ENCODE assay signal across 9 mouse cellular contexts in the genomic region with DNA sequence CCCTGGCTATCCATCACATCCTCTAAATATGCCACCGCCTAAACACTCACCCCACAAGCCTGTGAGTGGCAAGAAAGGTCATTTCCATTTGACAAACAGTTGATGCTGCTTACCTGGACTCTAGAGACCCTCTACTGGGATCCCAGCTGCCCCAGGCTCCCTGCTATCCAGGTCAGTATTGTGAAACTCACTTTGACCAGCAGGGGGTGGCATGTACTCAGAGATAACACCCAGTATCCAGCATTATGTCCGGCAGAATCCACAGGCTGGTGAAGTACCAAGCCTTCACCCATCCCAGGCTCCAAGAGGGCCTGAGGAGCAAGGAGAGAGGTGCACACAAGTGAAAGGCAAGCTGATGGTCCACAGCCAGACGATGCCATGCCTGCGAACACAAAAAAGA. TPM values are rescaled to one million over a fixed set of nuclear protein-coding genes. Genes with fewer than 3 reads are reported as not detected.
A peak's percentile ranks its signal among the peaks of the same experiment; 100 is the strongest.
DNase-seq lines count a peak whose midpoint lies in the region; ATAC-seq and TF ChIP-seq lines count a peak whose summit lies in the region.
"Had no signal": no experiment of that assay in that cellular context is flagged by ENCODE, and none has a peak within 500 bp of the region (broad histone marks: within the 10 kb centered on the region; RNA-seq: fewer than 3 reads in every experiment).

No protein-coding gene starts in this region.

- H3K4me1 ChIP-seq in neural tube, embryonic 15.5 days: no peaks in the 10 kb centered on the region
- H3K4me1 ChIP-seq in bone marrow macrophage, adult 2 months (ENCODE audit: control insufficient read depth, insufficient read depth, low read length): no peaks in the 10 kb centered on the region
- H3K4me1 ChIP-seq in embryonic fibroblast, embryonic 13.5 days (ENCODE audit: control insufficient read depth, insufficient read depth, low read length): no peaks in the 10 kb centered on the region

- 82% methylated on average over 4 of the region's 4 CpGs for WGBS in neural tube, embryonic 15.5 days

- H3K4me2 ChIP-seq in neural tube, embryonic 15.5 days: no peak overlapping the region
- H3K4me2 ChIP-seq: heart, embryonic 13.5 days had no signal

- peak; percentile 81 for TF ChIP-seq CTCF in bone marrow macrophage, adult 2 months (IDR thresholded peaks at IDR 0.05; ENCODE audit: low read depth, low read length)
- peak; percentile 38; the same call in 1 of the 2 replicates for TF ChIP-seq CTCF in embryonic fibroblast, embryonic 13.5 days (IDR thresholded peaks at IDR 0.05; ENCODE audit: borderline replicate concordance, insufficient read depth, low read length)

- no peaks in the 10 kb centered on the region for H3K36me3 ChIP-seq in neural tube, embryonic 15.5 days
- H3K36me3 ChIP-seq: heart, embryonic 13.5 days had no signal

- TF ChIP-seq POLR2A in bone marrow macrophage, adult 2 months (IDR thresholded peaks at IDR 0.05; ENCODE audit: borderline replicate concordance, low read depth, low read length): no peak
- no peak for TF ChIP-seq POLR2A in embryonic fibroblast, embryonic 13.5 days (IDR thresholded peaks at IDR 0.05; ENCODE audit: low read depth, low read length)

- H3K27me3 ChIP-seq in neural tube, embryonic 15.5 days (replicated peaks): no peaks in the 10 kb centered on the region
- H3K27me3 ChIP-seq: heart, embryonic 13.5 days had no signal

- peak; percentile 33 for DNase-seq in neural tube, embryonic 10.5 days (ENCODE audit: extremely low spot score, low spot score)
- peak; percentile 69 for DNase-seq in kidney, adult 18-20 months
- peak; percentile 53 to 70 for DNase-seq in left cerebral cortex, postnatal 36 days (ENCODE audit: low spot score in 2 of 2)
- DNase-seq in thymus, postnatal 14 days: peak; percentile 65

- H3K4me3 ChIP-seq in neural tube, embryonic 15.5 days (replicated peaks): no peak overlapping the region
- H3K4me3 ChIP-seq in bone marrow macrophage, adult 2 months (ENCODE audit: insufficient read depth, low read length): no peak overlapping the region
- no peak overlapping the region for H3K4me3 ChIP-seq in embryonic fibroblast, embryonic 13.5 days (ENCODE audit: insufficient read depth, low read length)
- H3K4me3 ChIP-seq: heart, embryonic 13.5 days had no signal

- H3K27ac ChIP-seq in neural tube, embryonic 15.5 days (replicated peaks): no peak overlapping the region
- no peak overlapping the region for H3K27ac ChIP-seq in bone marrow macrophage, adult 2 months (ENCODE audit: insufficient read depth, low read depth, low read length)
- no peak overlapping the region for H3K27ac ChIP-seq in embryonic fibroblast, embryonic 13.5 days (ENCODE audit: insufficient read depth, low read length)
- H3K27ac ChIP-seq: heart, embryonic 13.5 days had no signal

- ATAC-seq in neural tube, embryonic 15.5 days (ENCODE audit: low FRiP score): no peak
- peak; percentile 6; the same call in 1 of the 2 replicates for ATAC-seq in neutrophil, adult 5-6 weeks (ENCODE audit: extremely low read depth, insufficient number of reproducible peaks, low FRiP score, poor library complexity, severe bottlenecking)

- intact Hi-C loops in left cerebral cortex, postnatal 36 days (cut with DNase I): no loop called here

- no peaks in the 10 kb centered on the region for H3K9me3 ChIP-seq in neural tube, embryonic 15.5 days (replicated peaks)
- H3K9me3 ChIP-seq: heart, embryonic 13.5 days had no signal

- no peak overlapping the region for H3K9ac ChIP-seq in neural tube, embryonic 15.5 days (replicated peaks)
- H3K9ac ChIP-seq: heart, embryonic 13.5 days had no signal

RNA-seq across cellular contexts. Expression of a gene that starts 32.2 kb away (rescaled TPM):
- polyA plus RNA-seq in neural tube, embryonic 15.5 days (2015; fragmentation: Nextera tagmentation; extraction: Ambion mirVana): 0.31 and 0.54 TPM in 2 replicates
- 1.1 and 1.6 TPM in 2 replicates for polyA plus RNA-seq in bone marrow macrophage, adult 2 months (2012; ENCODE audit: insufficient read depth, insufficient read length, missing spikeins)
- polyA plus RNA-seq in embryonic fibroblast, embryonic 13.5 days (2011; ENCODE audit: insufficient read length, low read depth, missing spikeins): 203 and 212 TPM in 2 replicates
- total RNA-seq in left cerebral cortex, postnatal 36 days (2021): under 1 TPM; 0.17 to 0.23 TPM
- not detected in 2 replicates for total RNA-seq in neutrophil, adult 5-6 weeks (2017)

RNA-seq across cellular contexts. Expression of a gene that starts 38.4 kb away (rescaled TPM):
- 4.2 and 10.1 TPM in 2 replicates for polyA plus RNA-seq in neural tube, embryonic 15.5 days (2015; fragmentation: Nextera tagmentation; extraction: Ambion mirVana)
- 3.3 and 5.3 TPM in 2 replicates for polyA plus RNA-seq in bone marrow macrophage, adult 2 months (2012; ENCODE audit: insufficient read depth, insufficient read length, missing spikeins)
- polyA plus RNA-seq in embryonic fibroblast, embryonic 13.5 days (2011; ENCODE audit: insufficient read length, low read depth, missing spikeins): 26.9 and 32.7 TPM in 2 replicates
- total RNA-seq in left cerebral cortex, postnatal 36 days (2021): 1 to 10 TPM; 1.5 to 1.6 TPM
- total RNA-seq in neutrophil, adult 5-6 weeks (2017): 3.8 and 4.9 TPM in 2 replicates

Comparison
In these comparisons a context has a peak if more than half of its experiments do, and no peak if none do; other contexts are left out.
1. RNA of a gene that starts 32.2 kb away (polyA plus RNA-seq): 203 to 212 TPM in embryonic fibroblast, embryonic 13.5 days; 1.1 to 1.6 TPM in bone marrow macrophage, adult 2 months and 0.31 to 0.54 TPM in neural tube, embryonic 15.5 days; every median in the first group is over 10 times any median in the second.
2. Peak in every context shown above with its lines, with median percentiles within 50 percentile points of each other: DNase-seq.